Mouse (Mus musculus): ENCODE data around the gene Nckap5l. TPM values are rescaled to one million over a fixed set of nuclear protein-coding genes. Genes with fewer than 3 reads are reported as not detected.
A peak's percentile ranks its signal among the peaks of the same experiment; 100 is the strongest.

Nckap5l gene
- polyA plus RNA-seq, 1 experiment from 2014 or later = 9.3 TPM

DNA sequence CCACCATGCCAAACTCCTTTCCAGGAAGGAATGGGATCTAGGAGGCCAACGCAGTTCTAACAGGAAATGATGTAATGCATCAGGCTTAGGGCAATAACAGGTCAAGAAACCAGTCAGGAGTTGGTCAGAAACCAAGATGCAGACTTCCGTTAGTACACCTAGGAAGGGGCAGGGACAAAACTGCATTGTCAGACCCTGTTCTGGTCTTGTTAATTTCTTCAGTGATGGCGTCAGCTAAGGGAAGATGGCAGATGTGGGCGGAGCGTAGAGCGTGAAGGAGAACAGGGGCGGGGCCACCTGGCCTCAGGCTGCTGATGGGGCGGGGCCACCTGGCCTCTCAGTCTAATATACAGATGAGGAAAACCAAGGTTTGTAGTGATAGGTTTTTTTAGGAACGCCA lies 36.4 kb downstream of the Nckap5l start:
- Histone ChIP-seq H3K4me2 (replicated peaks; ENCODE audit: low read depth, low read length) (peak overlapping the region; percentile 47; the same call in 1 of the 2 replicates), H3K9me3 (ENCODE audit: low read length) (no peaks in the 10 kb centered on the region), H3K4me1 (ENCODE audit: insufficient read depth, low read length) (peaks cover 37% of the 10 kb centered on the region), H3K4me3 (ENCODE audit: low read length) (0 out of 2 replicates have a peak overlapping the region, but pooled peaks have one; percentile 13), H3K27ac (ENCODE audit: low read length) (peak overlapping the region; percentile 91), H3K9ac (replicated peaks; ENCODE audit: low read length) (peak overlapping the region; percentile 50; the same call in 1 of the 2 replicates), H3K36me3 (ENCODE audit: insufficient read depth, low read length) (peaks cover 19% of the 10 kb centered on the region), H3K27me3 (ENCODE audit: insufficient read depth, low read length) (no peaks in the 10 kb centered on the region)
- ATAC-seq (ENCODE audit: low FRiP score, low TSS enrichment) = peak; percentile 18
- WGBS = 59% methylated on average over 9 of the region's 9 CpGs

DNA sequence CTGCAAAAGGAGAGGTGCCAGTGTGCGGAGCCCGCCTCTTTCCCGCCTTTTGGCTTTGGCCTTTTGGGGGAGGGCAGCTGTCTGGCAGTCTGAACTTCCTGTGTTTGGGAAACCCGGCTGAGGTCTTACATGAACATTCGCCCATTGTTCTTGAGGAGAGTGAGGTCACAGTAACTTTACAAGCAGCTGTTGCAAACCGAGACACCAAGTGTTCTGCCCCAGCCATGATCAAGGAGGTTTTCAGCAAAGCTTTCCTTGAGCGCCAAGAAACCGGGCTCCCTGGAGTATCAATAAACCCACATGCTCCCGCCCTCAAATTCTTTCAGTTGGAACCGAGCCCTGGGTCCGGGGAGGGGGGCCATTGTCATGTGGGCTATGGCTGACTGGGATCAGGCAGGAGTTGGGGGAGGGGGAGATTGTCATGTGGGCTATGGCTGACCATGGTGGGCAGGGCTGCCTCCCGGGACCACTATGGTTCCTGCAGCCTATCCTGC lies 37.0 kb downstream of the Nckap5l start:
- peak overlapping the region; percentile 91 for H3K27ac ChIP-seq (ENCODE audit: low read length)
- WGBS = 2% methylated on average over 12 of the region's 12 CpGs
- no peaks in the 10 kb centered on the region for H3K27me3 ChIP-seq (ENCODE audit: insufficient read depth, low read length)
- peaks cover 39% of the 10 kb centered on the region for H3K4me1 ChIP-seq (ENCODE audit: insufficient read depth, low read length)
- peak; percentile 78 for ATAC-seq (ENCODE audit: low FRiP score, low TSS enrichment)
- peak overlapping the region; percentile 13 for H3K4me3 ChIP-seq (ENCODE audit: low read length)
- H3K36me3 ChIP-seq (ENCODE audit: insufficient read depth, low read length) = peaks cover 19% of the 10 kb centered on the region
- no peaks in the 10 kb centered on the region for H3K9me3 ChIP-seq (ENCODE audit: low read length)
- peak overlapping the region; percentile 47 for H3K4me2 ChIP-seq (replicated peaks; ENCODE audit: low read depth, low read length)
- peak overlapping the region; percentile 50 for H3K9ac ChIP-seq (replicated peaks; ENCODE audit: low read length)

DNA sequence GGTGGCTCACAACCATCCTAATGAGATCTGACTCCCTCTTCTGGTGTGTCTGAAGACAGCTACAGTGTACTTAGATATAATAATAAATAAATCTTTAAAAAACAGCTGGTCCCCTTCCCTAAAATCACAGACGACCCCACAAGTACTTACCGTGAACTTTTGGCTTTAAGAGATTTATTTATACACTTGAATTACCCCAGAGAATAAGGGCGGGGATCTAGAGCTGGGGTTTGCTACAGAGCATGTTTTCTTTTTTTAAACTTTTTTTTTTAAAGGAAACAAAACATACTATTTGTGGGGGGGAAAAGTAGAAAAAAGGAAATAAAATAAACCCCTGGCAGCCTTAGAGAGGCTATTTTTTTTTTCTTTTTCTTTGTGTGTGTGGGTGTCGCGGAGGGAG lies 37.4 kb downstream of the Nckap5l start:
- no peaks in the 10 kb centered on the region for H3K27me3 ChIP-seq (ENCODE audit: insufficient read depth, low read length)
- no peaks in the 10 kb centered on the region for H3K9me3 ChIP-seq (ENCODE audit: low read length)
- no peak for ATAC-seq (ENCODE audit: low FRiP score, low TSS enrichment)
- H3K4me2 ChIP-seq (replicated peaks; ENCODE audit: low read depth, low read length) = peak overlapping the region; percentile 47
- H3K4me3 ChIP-seq (ENCODE audit: low read length) = no peak overlapping the region
- H3K36me3 ChIP-seq (ENCODE audit: insufficient read depth, low read length) = peaks cover 15% of the 10 kb centered on the region; the same call in 1 of the 2 replicates
- 5% methylated on average over 5 of the region's 5 CpGs for WGBS
- peaks cover 39% of the 10 kb centered on the region for H3K4me1 ChIP-seq (ENCODE audit: insufficient read depth, low read length)
- H3K9ac ChIP-seq (replicated peaks; ENCODE audit: low read length) = peak overlapping the region; percentile 50
- H3K27ac ChIP-seq (ENCODE audit: low read length) = peak overlapping the region; percentile 91

DNA sequence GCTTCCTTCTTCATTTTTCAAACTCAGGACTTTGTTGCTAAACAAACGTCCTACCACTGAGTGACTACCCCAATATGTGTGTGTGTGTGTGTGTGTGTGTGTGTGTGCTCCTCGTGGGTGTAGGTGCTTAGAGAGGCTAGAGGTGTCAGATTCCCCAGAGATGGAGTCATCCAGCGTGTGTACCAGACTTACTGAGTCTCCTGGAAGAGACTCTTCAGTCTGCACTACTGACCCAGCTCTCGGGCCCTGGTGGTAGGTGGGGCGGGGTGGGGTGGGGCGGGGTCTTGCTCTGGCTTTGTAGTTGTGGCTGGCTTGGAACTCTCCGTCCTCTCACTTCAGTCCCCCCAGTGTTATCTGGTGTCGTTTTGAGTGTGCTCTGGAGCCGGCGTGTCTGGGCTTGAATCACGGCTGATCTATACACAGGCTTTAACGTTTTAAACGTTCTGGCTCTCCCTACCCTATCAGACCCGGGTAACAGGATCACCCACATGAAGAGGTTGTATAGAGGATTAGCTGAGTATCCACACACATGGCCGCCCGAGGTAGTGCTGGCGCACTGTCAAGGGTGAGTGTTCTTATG lies 39.8 kb downstream of the Nckap5l start:
- Histone ChIP-seq H3K27me3 (ENCODE audit: insufficient read depth, low read length) (no peaks in the 10 kb centered on the region), H3K27ac (ENCODE audit: low read length) (0 out of 2 replicates have a peak overlapping the region, but pooled peaks have one; percentile 1), H3K4me1 (ENCODE audit: insufficient read depth, low read length) (peaks cover 39% of the 10 kb centered on the region), H3K36me3 (ENCODE audit: insufficient read depth, low read length) (peaks cover 8% of the 10 kb centered on the region; the same call in 1 of the 2 replicates), H3K4me2 (replicated peaks; ENCODE audit: low read depth, low read length) (no peak overlapping the region), H3K4me3 (ENCODE audit: low read length) (no peak overlapping the region), H3K9ac (replicated peaks; ENCODE audit: low read length) (no peak overlapping the region), H3K9me3 (ENCODE audit: low read length) (no peaks in the 10 kb centered on the region)
- WGBS = 35% methylated on average over 17 of the region's 17 CpGs
- ATAC-seq (ENCODE audit: low FRiP score, low TSS enrichment) = no peak

DNA sequence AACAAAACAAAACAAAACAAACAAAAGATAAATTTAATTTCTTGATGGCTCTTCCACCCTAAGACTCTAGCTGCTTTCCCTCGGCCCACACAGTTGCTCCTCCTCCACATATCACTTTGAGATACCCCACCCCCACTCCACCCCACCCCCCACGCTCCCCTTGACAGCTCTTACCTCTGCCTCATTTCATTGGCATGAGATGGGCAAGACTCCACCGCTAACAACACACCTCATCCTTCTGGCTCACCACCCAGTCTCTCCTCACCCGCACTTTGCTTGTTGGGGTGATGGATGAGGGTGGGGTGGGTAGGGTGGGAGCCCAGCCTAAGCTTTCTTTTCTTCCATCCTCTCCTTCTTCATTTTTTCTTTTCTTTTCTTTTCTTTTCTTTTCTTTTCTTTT lies 40.6 kb downstream of the Nckap5l start:
- H3K9ac ChIP-seq (replicated peaks; ENCODE audit: low read length) = no peak overlapping the region
- H3K36me3 ChIP-seq (ENCODE audit: insufficient read depth, low read length) = 0 out of 2 replicates have a peak, but pooled peaks cover 1% of the 10 kb centered on the region
- H3K27ac ChIP-seq (ENCODE audit: low read length) = no peak overlapping the region
- ATAC-seq (ENCODE audit: low FRiP score, low TSS enrichment) = no peak
- no peak overlapping the region for H3K4me3 ChIP-seq (ENCODE audit: low read length)
- 32% methylated on average over 4 of the region's 4 CpGs for WGBS
- no peaks in the 10 kb centered on the region for H3K9me3 ChIP-seq (ENCODE audit: low read length)
- H3K27me3 ChIP-seq (ENCODE audit: insufficient read depth, low read length) = no peaks in the 10 kb centered on the region
- H3K4me2 ChIP-seq (replicated peaks; ENCODE audit: low read depth, low read length) = 0 out of 2 replicates have a peak overlapping the region, but pooled peaks have one; percentile 11
- peaks cover 32% of the 10 kb centered on the region for H3K4me1 ChIP-seq (ENCODE audit: insufficient read depth, low read length)

DNA sequence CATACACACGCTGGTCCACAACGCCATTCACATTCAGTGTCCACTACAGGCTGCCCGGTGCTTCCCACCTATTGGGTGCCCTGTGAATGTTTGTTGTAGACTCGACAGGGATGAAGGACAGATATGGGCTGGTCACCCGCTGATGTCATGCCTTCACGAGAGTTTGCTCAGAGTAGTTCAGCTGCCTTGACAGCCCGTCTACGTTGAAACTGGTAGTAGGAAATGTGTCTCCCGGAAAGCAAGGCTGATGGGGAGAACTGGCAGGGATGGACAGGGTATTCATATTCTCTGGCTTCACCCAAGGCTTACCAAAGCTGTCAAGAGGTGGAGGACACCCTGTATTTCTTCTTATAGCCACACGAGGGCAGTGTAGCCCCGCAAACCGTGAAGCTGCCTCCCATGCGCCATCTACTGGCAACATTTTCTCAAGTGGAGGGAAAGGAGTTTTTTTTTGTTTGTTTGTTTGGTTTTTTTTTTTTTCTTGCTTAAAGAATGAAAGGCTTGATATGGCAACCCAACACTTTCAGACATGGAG lies 41.1 kb downstream of the Nckap5l start:
- no peaks in the 10 kb centered on the region for H3K27me3 ChIP-seq (ENCODE audit: insufficient read depth, low read length)
- no peak for ATAC-seq (ENCODE audit: low FRiP score, low TSS enrichment)
- peaks cover 26% of the 10 kb centered on the region for H3K4me1 ChIP-seq (ENCODE audit: insufficient read depth, low read length)
- WGBS = 20% methylated on average over 13 of the region's 13 CpGs
- H3K36me3 ChIP-seq (ENCODE audit: insufficient read depth, low read length) = no peaks in the 10 kb centered on the region
- no peak overlapping the region for H3K27ac ChIP-seq (ENCODE audit: low read length)
- 0 out of 2 replicates have a peak overlapping the region, but pooled peaks have one; percentile 11 for H3K4me2 ChIP-seq (replicated peaks; ENCODE audit: low read depth, low read length)
- H3K9ac ChIP-seq (replicated peaks; ENCODE audit: low read length) = no peak overlapping the region
- no peaks in the 10 kb centered on the region for H3K9me3 ChIP-seq (ENCODE audit: low read length)
- no peak overlapping the region for H3K4me3 ChIP-seq (ENCODE audit: low read length)

DNA sequence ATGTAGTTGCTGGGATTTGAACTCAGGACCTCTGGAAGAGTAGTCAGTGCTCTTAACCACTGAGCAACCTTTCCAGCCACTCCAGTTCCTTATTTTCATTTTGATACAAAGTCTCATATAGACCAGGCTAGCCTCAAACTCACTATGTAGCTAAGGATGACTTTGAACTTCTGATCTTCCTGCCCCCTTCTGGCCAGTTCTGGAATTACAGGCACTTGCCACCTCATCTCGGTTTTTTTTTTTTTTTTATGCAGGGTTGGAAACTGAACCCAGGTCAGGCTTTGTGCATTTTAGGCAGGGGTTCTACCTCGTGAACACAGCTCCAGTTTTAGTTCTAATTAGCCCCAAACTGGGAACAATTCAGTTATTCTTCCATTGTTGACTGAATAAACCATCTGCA lies 41.8 kb downstream of the Nckap5l start:
- no peak overlapping the region for H3K4me3 ChIP-seq (ENCODE audit: low read length)
- H3K27ac ChIP-seq (ENCODE audit: low read length) = no peak overlapping the region
- no peaks in the 10 kb centered on the region for H3K9me3 ChIP-seq (ENCODE audit: low read length)
- H3K36me3 ChIP-seq (ENCODE audit: insufficient read depth, low read length) = no peaks in the 10 kb centered on the region
- H3K27me3 ChIP-seq (ENCODE audit: insufficient read depth, low read length) = no peaks in the 10 kb centered on the region
- ATAC-seq (ENCODE audit: low FRiP score, low TSS enrichment) = no peak
- peaks cover 20% of the 10 kb centered on the region for H3K4me1 ChIP-seq (ENCODE audit: insufficient read depth, low read length)
- 25% methylated on average over 2 of the region's 2 CpGs for WGBS
- no peak overlapping the region for H3K4me2 ChIP-seq (replicated peaks; ENCODE audit: low read depth, low read length)
- no peak overlapping the region for H3K9ac ChIP-seq (replicated peaks; ENCODE audit: low read length)

DNA sequence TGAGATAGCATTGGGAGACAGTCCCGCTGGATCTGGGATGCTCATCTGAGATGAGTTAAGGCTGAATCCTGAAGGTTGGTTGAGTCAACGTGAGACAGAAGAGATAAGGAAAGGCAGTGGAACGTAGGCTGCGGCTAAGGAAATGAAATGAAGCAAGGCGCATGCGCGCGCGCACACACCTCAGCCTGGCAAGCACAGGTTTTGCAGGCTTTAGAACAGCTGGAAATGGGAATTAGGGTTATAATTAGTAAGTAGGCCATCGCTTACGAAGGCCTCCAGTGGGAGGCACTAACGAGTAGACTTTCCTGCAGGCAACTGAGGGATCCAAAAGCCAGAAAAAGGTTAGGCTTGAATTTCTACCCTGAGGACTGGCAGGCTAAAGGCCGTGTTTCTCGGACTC lies 45.8 kb downstream of the Nckap5l start:
- Histone ChIP-seq H3K9me3 (ENCODE audit: low read length) (no peaks in the 10 kb centered on the region), H3K4me2 (replicated peaks; ENCODE audit: low read depth, low read length) (no peak overlapping the region), H3K9ac (replicated peaks; ENCODE audit: low read length) (no peak overlapping the region), H3K27ac (ENCODE audit: low read length) (no peak overlapping the region), H3K4me1 (ENCODE audit: insufficient read depth, low read length) (peaks cover 6% of the 10 kb centered on the region), H3K4me3 (ENCODE audit: low read length) (no peak overlapping the region), H3K27me3 (ENCODE audit: insufficient read depth, low read length) (no peaks in the 10 kb centered on the region), H3K36me3 (ENCODE audit: insufficient read depth, low read length) (peaks cover 31% of the 10 kb centered on the region)
- no peak for ATAC-seq (ENCODE audit: low FRiP score, low TSS enrichment)
- WGBS = 48% methylated on average over 14 of the region's 14 CpGs

DNA sequence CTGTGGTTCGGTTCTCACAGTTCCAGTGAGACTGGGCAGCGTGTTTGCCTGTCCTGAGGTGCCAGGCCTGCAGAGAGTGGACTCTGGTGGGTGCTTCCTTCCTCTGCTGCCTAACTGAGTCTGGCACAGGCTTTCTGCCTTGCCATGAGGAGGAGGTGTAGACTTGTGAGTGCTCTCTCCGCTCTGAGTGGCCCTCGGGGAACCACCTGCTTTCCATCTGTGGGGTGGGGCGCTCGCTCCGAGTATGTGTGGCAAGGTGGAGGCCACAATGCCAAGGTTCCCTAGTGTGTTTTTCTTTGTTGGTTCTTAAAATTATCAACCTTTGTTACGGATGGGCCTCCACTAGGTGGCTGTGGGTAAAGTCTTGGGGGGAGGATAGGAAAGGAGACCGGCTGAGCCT lies 48.7 kb downstream of the Nckap5l start:
- Histone ChIP-seq H3K9ac (replicated peaks; ENCODE audit: low read length) (no peak overlapping the region), H3K4me2 (replicated peaks; ENCODE audit: low read depth, low read length) (no peak overlapping the region), H3K27me3 (ENCODE audit: insufficient read depth, low read length) (no peaks in the 10 kb centered on the region), H3K4me3 (ENCODE audit: low read length) (no peak overlapping the region), H3K9me3 (ENCODE audit: low read length) (no peaks in the 10 kb centered on the region), H3K27ac (ENCODE audit: low read length) (no peak overlapping the region), H3K36me3 (ENCODE audit: insufficient read depth, low read length) (peaks cover 60% of the 10 kb centered on the region), H3K4me1 (ENCODE audit: insufficient read depth, low read length) (no peaks in the 10 kb centered on the region)
- WGBS = 92% methylated on average over 9 of the region's 9 CpGs
- ATAC-seq (ENCODE audit: low FRiP score, low TSS enrichment) = no peak

DNA sequence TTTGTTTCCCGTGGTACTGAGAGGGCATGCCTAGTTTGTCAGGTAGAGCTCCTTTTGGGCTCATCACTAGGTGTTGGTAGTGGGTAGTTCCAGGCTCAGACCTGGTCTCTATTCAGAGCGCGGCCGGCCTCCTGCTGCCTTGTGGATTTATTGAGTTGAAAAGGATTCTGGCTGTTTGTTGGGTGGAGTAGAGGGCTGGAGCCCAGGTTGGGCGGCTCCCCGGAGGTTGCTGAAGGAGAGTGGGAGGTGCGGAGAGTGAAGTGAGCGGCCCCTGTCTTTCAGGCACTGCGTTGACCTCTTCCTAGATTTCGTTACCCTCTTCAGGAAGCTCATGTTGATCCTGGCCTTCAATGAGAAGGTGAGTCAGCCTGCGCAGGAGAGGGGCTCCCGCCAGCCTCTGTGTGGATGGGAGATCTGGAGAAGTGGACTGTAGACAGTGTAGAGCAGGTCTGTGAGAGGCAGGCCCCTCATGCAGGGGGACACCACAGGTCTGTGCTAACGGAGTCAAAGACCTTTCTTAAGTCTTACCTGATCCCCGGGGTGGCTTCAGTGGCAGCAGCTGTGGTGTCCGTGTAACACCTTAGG lies 50.5 kb downstream of the Nckap5l start:
- no peak overlapping the region for H3K4me3 ChIP-seq (ENCODE audit: low read length)
- no peaks in the 10 kb centered on the region for H3K27me3 ChIP-seq (ENCODE audit: insufficient read depth, low read length)
- peaks cover 63% of the 10 kb centered on the region for H3K36me3 ChIP-seq (ENCODE audit: insufficient read depth, low read length)
- H3K9ac ChIP-seq (replicated peaks; ENCODE audit: low read length) = no peak overlapping the region
- H3K27ac ChIP-seq (ENCODE audit: low read length) = no peak overlapping the region
- no peaks in the 10 kb centered on the region for H3K9me3 ChIP-seq (ENCODE audit: low read length)
- no peak for ATAC-seq (ENCODE audit: low FRiP score, low TSS enrichment)
- H3K4me2 ChIP-seq (replicated peaks; ENCODE audit: low read depth, low read length) = no peak overlapping the region
- 82% methylated on average over 15 of the region's 15 CpGs for WGBS
- no peaks in the 10 kb centered on the region; the same call in 1 of the 2 replicates for H3K4me1 ChIP-seq (ENCODE audit: insufficient read depth, low read length)

All from kidney, embryonic 16.5 days (tissue).